Mouse (Mus musculus): ENCODE measurements around the gene Frrs1l. TPM values are rescaled to one million over a fixed set of nuclear protein-coding genes. Genes with fewer than 3 reads are reported as not detected.

Gene Frrs1l
- polyA plus RNA-seq, 1 experiment from 2014 or later, result 1.7 TPM

DNA sequence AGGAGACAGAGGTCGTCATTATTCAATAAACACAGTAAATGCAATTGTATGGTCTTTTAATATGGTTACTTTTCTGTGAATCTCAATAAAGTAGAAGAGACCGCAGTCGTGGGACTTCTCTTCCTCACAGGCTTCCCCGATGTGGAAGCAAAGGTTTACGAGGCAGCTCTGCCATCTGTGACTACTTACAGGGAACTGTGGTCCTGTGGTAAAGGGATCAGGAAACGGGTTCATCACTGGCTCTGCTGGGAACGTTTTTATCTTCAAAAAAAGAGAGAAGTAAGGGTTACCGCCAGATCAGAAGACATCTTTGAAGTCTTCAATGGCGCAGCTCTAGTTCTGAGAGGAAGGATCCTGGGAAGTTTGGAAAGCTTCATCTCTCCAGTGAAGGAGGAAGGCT is 17.5 kb upstream of the Frrs1l start:
- Histone ChIP-seq H3K4me1 (ENCODE audit: insufficient read depth) (no peaks in the 10 kb centered on the region), H3K27ac (ENCODE audit: low read depth) (no peak overlapping the region), H3K27me3 (ENCODE audit: insufficient read depth, low read length) (peaks cover 7% of the 10 kb centered on the region), H3K9ac (no peak overlapping the region), H3K36me3 (ENCODE audit: insufficient read depth) (no peaks in the 10 kb centered on the region), H3K9me3 (ENCODE audit: low read depth, low read length) (no peaks in the 10 kb centered on the region), H3K4me2 (no peak overlapping the region), H3K4me3 (ENCODE audit: low read depth, low read length) (no peak overlapping the region)
- WGBS, result 76% methylated on average over 9 of the region's 9 CpGs
- no peak for TF ChIP-seq CTCF (IDR thresholded peaks at IDR 0.05; ENCODE audit: low read depth)
- DNase-seq (no peak), ATAC-seq (ENCODE audit: insufficient read depth) (no peak)

- no peaks in the 10 kb centered on the region for H3K36me3 ChIP-seq (ENCODE audit: insufficient read depth)
- no peak overlapping the region for H3K27ac ChIP-seq (ENCODE audit: low read depth)
- H3K4me3 ChIP-seq (ENCODE audit: low read depth, low read length), result no peak overlapping the region
- no peaks in the 10 kb centered on the region; the same call in 1 of the 2 replicates for H3K27me3 ChIP-seq (ENCODE audit: insufficient read depth, low read length)
- H3K4me1 ChIP-seq (ENCODE audit: insufficient read depth), result no peaks in the 10 kb centered on the region
- no peaks in the 10 kb centered on the region for H3K9me3 ChIP-seq (ENCODE audit: low read depth, low read length)
- ATAC-seq (ENCODE audit: insufficient read depth), result peak; percentile 38; the same call in 1 of the 2 replicates
- WGBS, result 70% methylated on average over 8 of the region's 8 CpGs
- no peak overlapping the region for H3K4me2 ChIP-seq
- no peak for TF ChIP-seq CTCF (IDR thresholded peaks at IDR 0.05; ENCODE audit: low read depth)
- no peak overlapping the region for H3K9ac ChIP-seq
- DNase-seq, result peak; percentile 48
Measured at GRCm38 (mm10) chr4:57005011-57005410, 14.8 kb upstream of the Frrs1l start.

GRCm38 (mm10) chr4:57003886-57004285 is 13.7 kb upstream of the Frrs1l start:
- no peak for DNase-seq
- Histone ChIP-seq H3K27ac (ENCODE audit: low read depth) (no peak overlapping the region), H3K9me3 (ENCODE audit: low read depth, low read length) (no peaks in the 10 kb centered on the region), H3K36me3 (ENCODE audit: insufficient read depth) (no peaks in the 10 kb centered on the region), H3K4me2 (no peak overlapping the region), H3K4me1 (ENCODE audit: insufficient read depth) (no peaks in the 10 kb centered on the region), H3K27me3 (ENCODE audit: insufficient read depth, low read length) (no peaks in the 10 kb centered on the region), H3K9ac (no peak overlapping the region), H3K4me3 (ENCODE audit: low read depth, low read length) (no peak overlapping the region)
- no peak for TF ChIP-seq CTCF (IDR thresholded peaks at IDR 0.05; ENCODE audit: low read depth)
- ATAC-seq (ENCODE audit: insufficient read depth), result no peak
- WGBS, result 78% methylated on average over 8 of the region's 8 CpGs

GRCm38 (mm10) chr4:57002751-57003150 is 12.6 kb upstream of the Frrs1l start:
- Histone ChIP-seq H3K9ac (no peak overlapping the region), H3K4me2 (no peak overlapping the region), H3K36me3 (ENCODE audit: insufficient read depth) (no peaks in the 10 kb centered on the region), H3K27me3 (ENCODE audit: insufficient read depth, low read length) (no peaks in the 10 kb centered on the region), H3K4me3 (ENCODE audit: low read depth, low read length) (no peak overlapping the region), H3K4me1 (ENCODE audit: insufficient read depth) (no peaks in the 10 kb centered on the region), H3K9me3 (ENCODE audit: low read depth, low read length) (no peaks in the 10 kb centered on the region), H3K27ac (ENCODE audit: low read depth) (no peak overlapping the region)
- DNase-seq (no peak), ATAC-seq (ENCODE audit: insufficient read depth) (no peak)
- 26% methylated on average over 3 of the region's 3 CpGs for WGBS
- no peak for TF ChIP-seq CTCF (IDR thresholded peaks at IDR 0.05; ENCODE audit: low read depth)

GRCm38 (mm10) chr4:57001437-57001836 is 11.2 kb upstream of the Frrs1l start:
- no peaks in the 10 kb centered on the region for H3K9me3 ChIP-seq (ENCODE audit: low read depth, low read length)
- WGBS, result 70% methylated on average over 2 of the region's 2 CpGs
- no peak overlapping the region for H3K9ac ChIP-seq
- DNase-seq (no peak), ATAC-seq (ENCODE audit: insufficient read depth) (no peak)
- H3K36me3 ChIP-seq (ENCODE audit: insufficient read depth), result no peaks in the 10 kb centered on the region
- no peaks in the 10 kb centered on the region for H3K4me1 ChIP-seq (ENCODE audit: insufficient read depth)
- no peaks in the 10 kb centered on the region for H3K27me3 ChIP-seq (ENCODE audit: insufficient read depth, low read length)
- no peak overlapping the region for H3K4me3 ChIP-seq (ENCODE audit: low read depth, low read length)
- H3K27ac ChIP-seq (ENCODE audit: low read depth), result no peak overlapping the region
- no peak for TF ChIP-seq CTCF (IDR thresholded peaks at IDR 0.05; ENCODE audit: low read depth)
- no peak overlapping the region for H3K4me2 ChIP-seq

GRCm38 (mm10) chr4:56993331-56993730 is 3.1 kb upstream of the Frrs1l start:
- DNase-seq (peak; percentile 31), ATAC-seq (ENCODE audit: insufficient read depth) (no peak)
- Histone ChIP-seq H3K36me3 (ENCODE audit: insufficient read depth) (no peaks in the 10 kb centered on the region), H3K9ac (no peak overlapping the region), H3K27ac (ENCODE audit: low read depth) (no peak overlapping the region), H3K27me3 (ENCODE audit: insufficient read depth, low read length) (peaks cover 28% of the 10 kb centered on the region), H3K4me3 (ENCODE audit: low read depth, low read length) (no peak overlapping the region), H3K9me3 (ENCODE audit: low read depth, low read length) (0 out of 2 replicates have a peak, but pooled peaks cover 5% of the 10 kb centered on the region), H3K4me1 (ENCODE audit: insufficient read depth) (no peaks in the 10 kb centered on the region), H3K4me2 (no peak overlapping the region)
- 71% methylated on average over 7 of the region's 7 CpGs for WGBS
- no peak for TF ChIP-seq CTCF (IDR thresholded peaks at IDR 0.05; ENCODE audit: low read depth)

- 36% methylated on average over 2 of the region's 2 CpGs for WGBS
- ATAC-seq (ENCODE audit: insufficient read depth) (0 out of 2 replicates have a peak, but pooled peaks have one; percentile 48), DNase-seq (peak; percentile 80)
- no peak for TF ChIP-seq CTCF (IDR thresholded peaks at IDR 0.05; ENCODE audit: low read depth)
- Histone ChIP-seq H3K27me3 (ENCODE audit: insufficient read depth, low read length) (peaks cover 32% of the 10 kb centered on the region), H3K36me3 (ENCODE audit: insufficient read depth) (no peaks in the 10 kb centered on the region), H3K9me3 (ENCODE audit: low read depth, low read length) (0 out of 2 replicates have a peak, but pooled peaks cover 5% of the 10 kb centered on the region), H3K4me2 (no peak overlapping the region), H3K4me3 (ENCODE audit: low read depth, low read length) (no peak overlapping the region), H3K4me1 (ENCODE audit: insufficient read depth) (no peaks in the 10 kb centered on the region), H3K27ac (ENCODE audit: low read depth) (no peak overlapping the region), H3K9ac (no peak overlapping the region)
Measured at GRCm38 (mm10) chr4:56991951-56992350, 1.8 kb upstream of the Frrs1l start.

Data from lung, embryonic 14.5 days (tissue).